Mouse (Mus musculus) T-helper 17 cell (primary cell): ENCODE results near the gene Gm21719.
"Not testable (repeated sequence)": the region's sequence is repeated elsewhere in the genome, so short reads cannot be mapped to it uniquely, and the experiment has no call there.

Experiments
- in situ Hi-C, 2 experiments: fragments of 300-600 bp; cut with MboI, MseI; formaldehyde crosslinking; loops; 1 replicate in 1 of 2; 2 replicates in 1 of 2; pipeline ENCODE4 v1.15.1; 2025; ENCODE audit warnings: high pct_unique_total_duplicates in 2 of 2

The Gm21719 gene

GRCm38 (mm10) chrY:6682772-6683171 is at the start of gene Gm21719:
Gm21719 (minus strand) TSS chrY:6682872.
- in situ Hi-C loops: not testable (repeated sequence)
